Mouse (Mus musculus): ENCODE results near the gene Spns2. TPM values are rescaled to one million over a fixed set of nuclear protein-coding genes. Genes with fewer than 3 reads are reported as not detected.
A peak's percentile ranks its signal among the peaks of the same experiment; 100 is the strongest.

Spns2 gene
- total RNA-seq (2021) = 10 to 100 TPM; 17.0 to 18.0 TPM

- peak; percentile 93 for DNase-seq
Observed at GRCm38 (mm10) chr11:72489881-72490301, at the start of gene Spns2. Spns2 (minus strand) TSS chr11:72489904.

- no peak for DNase-seq
Observed at GRCm38 (mm10) chr11:72538811-72539210, 49.1 kb upstream of the Spns2 start.

GRCm38 (mm10) chr11:72538037-72538755, 48.5 kb upstream of the Spns2 start:
- DNase-seq = peak; percentile 51

GRCm38 (mm10) chr11:72537503-72537902, 47.8 kb upstream of the Spns2 start:
- DNase-seq = no peak

- DNase-seq = peak; percentile 24
Observed at GRCm38 (mm10) chr11:72535519-72535918, 45.8 kb upstream of the Spns2 start.

GRCm38 (mm10) chr11:72532890-72533289, 43.2 kb upstream of the Spns2 start:
- no peak for DNase-seq

GRCm38 (mm10) chr11:72531632-72532031, 41.9 kb upstream of the Spns2 start:
- DNase-seq = no peak

- DNase-seq = no peak
Observed at GRCm38 (mm10) chr11:72531144-72531543, 41.4 kb upstream of the Spns2 start.

- no peak for DNase-seq
Observed at GRCm38 (mm10) chr11:72526190-72526589, 36.5 kb upstream of the Spns2 start.

- DNase-seq = no peak
Observed at GRCm38 (mm10) chr11:72523711-72524110, 34.0 kb upstream of the Spns2 start.

GRCm38 (mm10) chr11:72522616-72523041, 32.9 kb upstream of the Spns2 start:
- peak; percentile 80 for DNase-seq

GRCm38 (mm10) chr11:72521598-72522541, 32.2 kb upstream of the Spns2 start:
- no peak for DNase-seq

GRCm38 (mm10) chr11:72519895-72520294, 30.2 kb upstream of the Spns2 start:
- DNase-seq = no peak

GRCm38 (mm10) chr11:72519189-72519588, 29.5 kb upstream of the Spns2 start:
- no peak for DNase-seq

GRCm38 (mm10) chr11:72518449-72518848, 28.7 kb upstream of the Spns2 start:
- no peak for DNase-seq

- DNase-seq = no peak
Observed at GRCm38 (mm10) chr11:72514967-72515366, 25.3 kb upstream of the Spns2 start.

GRCm38 (mm10) chr11:72508651-72509050, 18.9 kb upstream of the Spns2 start:
- DNase-seq = no peak

GRCm38 (mm10) chr11:72507651-72508050, 17.9 kb upstream of the Spns2 start:
- DNase-seq = no peak

GRCm38 (mm10) chr11:72504016-72504797, 14.5 kb upstream of the Spns2 start:
- DNase-seq = no peak

GRCm38 (mm10) chr11:72503501-72503921, 13.8 kb upstream of the Spns2 start:
- DNase-seq = no peak

GRCm38 (mm10) chr11:72502236-72502635, 12.5 kb upstream of the Spns2 start:
- no peak for DNase-seq

- no peak for DNase-seq
Observed at GRCm38 (mm10) chr11:72501426-72502002, 11.8 kb upstream of the Spns2 start.
